Mouse (Mus musculus) cortical plate, adult 2 months (tissue): ENCODE results near the gene Eif2b3. TPM values are rescaled to one million over a fixed set of nuclear protein-coding genes. Genes with fewer than 3 reads are reported as not detected.

ENCODE experiments used
- H3K27ac ChIP-seq: fragments of 200-500 bp; 2 replicates; pipeline ENCODE4 v1.5.1; 2012; ENCODE audit warnings: low read length, control low read depth, inconsistent platforms; ENCODE audit not compliant: insufficient read depth
- H3K4me1 ChIP-seq: fragments of 200-500 bp; 2 replicates; pipeline ENCODE4 v1.6.1; 2011; ENCODE audit warnings: low read length; ENCODE audit not compliant: control insufficient read depth, insufficient read depth
- H3K4me3 ChIP-seq: fragments of 200-500 bp; 2 replicates; pipeline ENCODE4 v1.5.1; 2011; ENCODE audit warnings: mild to moderate bottlenecking, low read length, control low read depth; ENCODE audit not compliant: insufficient read depth
- CTCF ChIP-seq: fragments of 200-500 bp; IDR thresholded peaks from 2 replicates; pipeline ENCODE4 v1.5.1; 2011; ENCODE audit warnings: mild to moderate bottlenecking, control low read depth, low read length; ENCODE audit not compliant: insufficient read depth; ENCODE audit errors: extremely low read depth
- POLR2A ChIP-seq: fragments of 200-500 bp; IDR thresholded peaks from 2 replicates; pipeline ENCODE4 v1.6.1; 2011; ENCODE audit warnings: mild to moderate bottlenecking, low read length, control low read depth; ENCODE audit not compliant: insufficient read depth; ENCODE audit errors: extremely low read depth
- polyA plus RNA-seq: library from polyadenylated mRNA; depleted of rRNA; stranded (reverse); fragments of >200 nt; gene quantifications from 2 replicates; pipeline ENCODE4 v1.2.3, GENCODE M21; 2012; rRNA removed

The Eif2b3 gene
- 19.0 and 20.2 TPM in 2 replicates for polyA plus RNA-seq

GRCm38 (mm10) chr4:117019206-117020134, at the start of gene Eif2b3:
Gene Eif2b3, plus strand, starts transcription at chr4:117019402.
- peak within 1 kb of the TSS; percentile 83 for H3K4me3 ChIP-seq
- TF ChIP-seq POLR2A = peak; percentile 67
- TF ChIP-seq CTCF = no peak
- H3K27ac ChIP-seq = no peak within 1 kb of the TSS
- no peaks in the 10 kb centered on the region; the same call in 1 of the 2 replicates for H3K4me1 ChIP-seq

GRCm38 (mm10) chr4:116976503-116976902, 42.7 kb upstream of the Eif2b3 start:
- Histone ChIP-seq H3K4me3 (no peak overlapping the region), H3K27ac (no peak overlapping the region), H3K4me1 (no peaks in the 10 kb centered on the region)
- no peak for TF ChIP-seq POLR2A
- no peak for TF ChIP-seq CTCF

GRCm38 (mm10) chr4:116985681-116986080, 33.5 kb upstream of the Eif2b3 start:
- no peak for TF ChIP-seq POLR2A
- no peak for TF ChIP-seq CTCF
- Histone ChIP-seq H3K4me3 (no peak overlapping the region), H3K27ac (no peak overlapping the region), H3K4me1 (no peaks in the 10 kb centered on the region)

GRCm38 (mm10) chr4:116986400-116987121, 32.6 kb upstream of the Eif2b3 start:
- Histone ChIP-seq H3K4me3 (no peak overlapping the region), H3K27ac (no peak overlapping the region)

GRCm38 (mm10) chr4:116987122-116987456, 32.1 kb upstream of the Eif2b3 start:
- Histone ChIP-seq H3K27ac (no peak overlapping the region), H3K4me1 (no peaks in the 10 kb centered on the region), H3K4me3 (no peak overlapping the region)
- TF ChIP-seq POLR2A (no peak), CTCF (no peak)

More at GRCm38 (mm10) chr4:116986400-116987121, 32.6 kb upstream of the Eif2b3 start:
- TF ChIP-seq POLR2A = no peak
- TF ChIP-seq CTCF = peak; percentile 72
- H3K4me1 ChIP-seq = no peaks in the 10 kb centered on the region

- no peak overlapping the region for H3K27ac ChIP-seq
- no peaks in the 10 kb centered on the region for H3K4me1 ChIP-seq
- TF ChIP-seq CTCF = no peak
- no peak for TF ChIP-seq POLR2A
- no peak overlapping the region for H3K4me3 ChIP-seq
Measured at GRCm38 (mm10) chr4:116989731-116990130, 29.5 kb upstream of the Eif2b3 start.

GRCm38 (mm10) chr4:116991366-116991765, 27.8 kb upstream of the Eif2b3 start:
- Histone ChIP-seq H3K27ac (no peak overlapping the region), H3K4me1 (no peaks in the 10 kb centered on the region), H3K4me3 (no peak overlapping the region)
- TF ChIP-seq CTCF = peak; percentile 93
- no peak for TF ChIP-seq POLR2A

- peak within 1 kb of the TSS; percentile 71 for H3K4me3 ChIP-seq
- H3K27ac ChIP-seq = no peak within 1 kb of the TSS
- no peak for TF ChIP-seq CTCF
- TF ChIP-seq POLR2A = peak; percentile 66; the same call in 1 of the 2 replicates
- no peaks in the 10 kb centered on the region for H3K4me1 ChIP-seq
Measured at GRCm38 (mm10) chr4:116993672-116994621, 25.3 kb upstream of the Eif2b3 start, which contains the start of gene Urod. Gene Urod, minus strand, starts transcription at chr4:116994413.
